Mouse (Mus musculus) thymus, adult 2 months (tissue): ENCODE measurements at regions not wholly inside any gene's neighbourhood (a gene's known extent, or its start where the extent isn't known, plus 50 kb on each side); places are given as distances from the start of the nearest gene placed in this dataset.

Experiments
- CTCF ChIP-seq: fragments of 200-500 bp; IDR thresholded peaks from 2 replicates; pipeline ENCODE4 v1.5.1; 2012; ENCODE audit warnings: mild to moderate bottlenecking, control low read depth, low read length, moderate library complexity, borderline replicate concordance; ENCODE audit not compliant: control insufficient read depth, poor library complexity, insufficient read depth; ENCODE audit errors: extremely low read depth
- POLR2A ChIP-seq: fragments of 200-500 bp; IDR thresholded peaks from 2 replicates; pipeline ENCODE4 v1.6.1; 2012; ENCODE audit warnings: mild to moderate bottlenecking, low read length, control low read depth, moderate library complexity; ENCODE audit not compliant: control insufficient read depth, poor library complexity, insufficient read depth; ENCODE audit errors: extremely low read depth

DNA sequence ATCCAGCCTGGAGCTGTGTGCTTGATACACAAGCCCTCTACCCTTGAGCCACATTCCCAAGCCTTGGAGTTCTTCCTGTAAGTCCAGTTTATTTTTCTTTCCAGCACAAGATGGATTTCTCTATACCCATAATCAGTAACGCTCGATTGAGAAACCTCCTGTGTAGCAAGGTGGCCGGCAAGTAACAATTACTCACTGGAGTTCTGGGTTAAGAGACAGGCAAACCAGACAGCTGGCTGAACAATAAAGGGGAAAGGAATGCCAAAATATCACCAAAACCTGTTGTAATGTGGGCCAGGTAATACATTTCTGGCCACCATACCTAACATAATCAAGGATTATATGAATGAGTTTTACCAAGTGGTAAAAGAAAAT, 102.8 kb upstream of the Jade1 start:
- no peak for TF ChIP-seq CTCF
- TF ChIP-seq POLR2A: no peak
